Mouse (Mus musculus) olfactory bulb, adult 2 months (tissue): ENCODE measurements around the gene Nek10.

ENCODE experiments used
- CTCF ChIP-seq: fragments of 200-500 bp; IDR thresholded peaks from 2 replicates; pipeline ENCODE4 v1.5.1; 2012; ENCODE audit warnings: low read depth, mild to moderate bottlenecking, low read length, moderate library complexity; ENCODE audit not compliant: insufficient read depth
- POLR2A ChIP-seq: fragments of 200-500 bp; IDR thresholded peaks from 2 replicates; pipeline ENCODE4 v1.6.1; 2012; ENCODE audit warnings: mild to moderate bottlenecking, low read depth, low read length, moderate library complexity; ENCODE audit not compliant: insufficient read depth

- TF ChIP-seq CTCF = no peak
- TF ChIP-seq POLR2A = no peak
These were observed 142.7 kb downstream of the Nek10 start for GRCm38 (mm10) chr14:14945930-14946329.
